Mouse (Mus musculus) forebrain, embryonic 12.5 days (tissue): ENCODE data around the gene Gm28919. TPM values are rescaled to one million over a fixed set of nuclear protein-coding genes. Genes with fewer than 3 reads are reported as not detected.
"Not testable (repeated sequence)": the region's sequence is repeated elsewhere in the genome, so short reads cannot be mapped to it uniquely, and the experiment has no call there.

Experiments
- ATAC-seq: fragments of 200-750 bp; cut with Nextera tagmentation; 2 replicates; pipeline ENCODE4 v1.8.0; 2017; ENCODE audit warnings: moderate TSS enrichment; ENCODE audit not compliant: low FRiP score
- H3K27ac ChIP-seq: fragments of 300-500 bp; sonication (generic); 2 replicates; pipeline ENCODE4 v1.5.1; 2016; ENCODE audit warnings: mild to moderate bottlenecking
- H3K27me3 ChIP-seq: fragments of 300-500 bp; sonication (generic); 2 replicates; pipeline ENCODE4 v1.6.1; 2016; ENCODE audit warnings: mild to moderate bottlenecking
- H3K36me3 ChIP-seq: fragments of 300-500 bp; sonication (generic); replicated peaks from 2 replicates; pipeline ENCODE4 v1.6.1; 2016; ENCODE audit warnings: mild to moderate bottlenecking
- H3K4me1 ChIP-seq: fragments of 300-500 bp; sonication (generic); 2 replicates; pipeline ENCODE4 v1.6.1; 2016
- H3K4me2 ChIP-seq: fragments of 300-500 bp; sonication (generic); 2 replicates; pipeline ENCODE4 v1.6.1; 2016; ENCODE audit warnings: mild to moderate bottlenecking, moderate library complexity
- H3K4me3 ChIP-seq: fragments of 300-500 bp; sonication (generic); replicated peaks from 2 replicates; pipeline ENCODE4 v1.5.1; 2016; ENCODE audit warnings: mild to moderate bottlenecking
- H3K9ac ChIP-seq: fragments of 300-500 bp; sonication (generic); 2 replicates; pipeline ENCODE4 v1.6.1; 2016; ENCODE audit warnings: mild to moderate bottlenecking
- H3K9me3 ChIP-seq: fragments of 300-500 bp; sonication (generic); 2 replicates; pipeline ENCODE4 v1.6.1; 2016
- WGBS: fragments of 180-500 bp; shearing (Covaris S2); methylation state at CpG from one replicate; pipeline ENCODE4 v1.1.7; 2016; 5-methylcytosine and 5-hydroxymethylcytosine counted together
- polyA plus RNA-seq: library from polyadenylated mRNA; unstranded; fragments of >200 nt; fragmentation: Nextera tagmentation; extraction: Ambion mirVana; gene quantifications from 2 replicates; pipeline ENCODE4 v1.2.1, GENCODE M21; 2016

Gene Gm28919
- not detected in 2 replicates for polyA plus RNA-seq

DNA sequence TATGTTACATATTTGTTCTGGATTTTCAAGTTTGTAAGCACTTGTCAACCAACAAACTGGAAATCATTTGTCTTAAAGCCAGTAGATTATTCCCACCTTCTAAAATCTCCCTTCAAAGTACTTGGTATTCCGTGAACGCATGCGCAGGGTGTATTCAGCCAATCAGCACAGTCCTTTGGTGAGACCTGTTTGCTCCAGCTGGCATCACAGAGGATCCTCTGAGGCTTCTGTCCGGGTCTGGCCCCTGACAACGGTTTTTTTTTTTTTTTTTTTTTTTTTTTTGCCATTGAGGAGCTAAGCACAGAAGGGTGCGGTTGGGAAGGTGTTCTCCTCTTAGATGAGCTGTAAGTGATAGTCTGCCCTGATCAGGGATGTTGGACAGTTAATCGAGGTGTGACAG is at the start of gene Gm28919:
Gene Gm28919, plus strand, starts transcription at position 301 of the 400 bp plus-strand sequence.
- H3K4me1 ChIP-seq, H3K4me3 ChIP-seq, H3K4me2 ChIP-seq, H3K27ac ChIP-seq, ATAC-seq, H3K9me3 ChIP-seq, H3K27me3 ChIP-seq, H3K9ac ChIP-seq, H3K36me3 ChIP-seq: not testable (repeated sequence)
- no CpG with 5 or more reads among the region's 7 CpGs for WGBS

Other genes with a start within 250 kb of the Gm28919 start
- not detected in 2 replicates for gene Gm21719, start 99.3 kb downstream of the Gm28919 start, polyA plus RNA-seq